Mouse (Mus musculus): ENCODE results near the gene Chsy1. TPM values are rescaled to one million over a fixed set of nuclear protein-coding genes. Genes with fewer than 3 reads are reported as not detected.

Gene Chsy1
- total RNA-seq (2021): 10 to 100 TPM; 17.6 to 18.3 TPM

DNA sequence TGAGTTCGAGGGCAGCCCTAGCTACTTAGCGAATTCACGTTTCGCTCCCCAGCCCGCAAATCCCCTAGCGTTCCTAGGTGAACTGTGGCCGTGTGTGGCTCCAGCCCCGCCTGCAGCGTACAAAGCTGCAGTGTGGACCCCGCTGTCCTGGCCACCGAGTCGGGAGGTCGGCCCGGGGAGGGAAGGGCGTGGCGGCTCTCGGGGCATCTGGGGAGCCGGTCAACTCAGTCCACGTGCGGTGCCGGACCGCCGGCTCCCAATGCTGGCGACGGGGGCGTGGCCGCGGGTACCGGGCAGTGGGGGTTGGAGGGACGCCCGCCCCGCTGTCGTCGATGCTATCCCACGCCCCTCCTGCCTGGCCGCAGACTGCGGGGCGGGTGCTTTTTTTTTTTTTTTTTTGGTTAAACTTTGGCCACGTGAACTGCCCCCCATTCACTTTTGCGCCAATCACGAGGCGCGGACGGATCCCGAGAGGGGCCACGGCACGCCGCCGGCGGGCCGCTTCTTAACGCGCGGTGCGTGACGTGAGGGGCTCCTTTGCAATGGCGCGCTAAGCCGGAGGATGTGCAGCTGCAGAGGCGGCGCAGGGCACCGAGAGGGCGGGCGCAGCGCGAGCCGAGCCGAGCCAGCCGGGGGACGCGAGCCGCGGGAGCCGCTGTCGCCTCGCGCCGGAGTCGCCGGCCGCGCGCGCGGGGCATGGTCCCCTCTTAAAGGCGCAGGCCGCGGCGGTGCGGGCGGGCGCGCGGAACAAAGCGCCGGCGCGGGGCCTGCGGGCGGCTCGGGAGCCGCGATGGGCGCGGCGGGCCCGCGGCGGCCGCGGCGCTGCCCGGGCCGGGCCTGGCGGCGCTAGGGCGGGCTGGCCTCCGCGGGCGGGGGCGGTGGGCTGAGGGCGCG is at the start of gene Chsy1:
Chsy1 (plus strand) TSS at position 555 of the 894 bp plus-strand sequence.
- DNase-seq (ENCODE audit: extremely low spot score in 1 of 2, low spot score in 1 of 2): peak; percentile 84 to 93

DNA sequence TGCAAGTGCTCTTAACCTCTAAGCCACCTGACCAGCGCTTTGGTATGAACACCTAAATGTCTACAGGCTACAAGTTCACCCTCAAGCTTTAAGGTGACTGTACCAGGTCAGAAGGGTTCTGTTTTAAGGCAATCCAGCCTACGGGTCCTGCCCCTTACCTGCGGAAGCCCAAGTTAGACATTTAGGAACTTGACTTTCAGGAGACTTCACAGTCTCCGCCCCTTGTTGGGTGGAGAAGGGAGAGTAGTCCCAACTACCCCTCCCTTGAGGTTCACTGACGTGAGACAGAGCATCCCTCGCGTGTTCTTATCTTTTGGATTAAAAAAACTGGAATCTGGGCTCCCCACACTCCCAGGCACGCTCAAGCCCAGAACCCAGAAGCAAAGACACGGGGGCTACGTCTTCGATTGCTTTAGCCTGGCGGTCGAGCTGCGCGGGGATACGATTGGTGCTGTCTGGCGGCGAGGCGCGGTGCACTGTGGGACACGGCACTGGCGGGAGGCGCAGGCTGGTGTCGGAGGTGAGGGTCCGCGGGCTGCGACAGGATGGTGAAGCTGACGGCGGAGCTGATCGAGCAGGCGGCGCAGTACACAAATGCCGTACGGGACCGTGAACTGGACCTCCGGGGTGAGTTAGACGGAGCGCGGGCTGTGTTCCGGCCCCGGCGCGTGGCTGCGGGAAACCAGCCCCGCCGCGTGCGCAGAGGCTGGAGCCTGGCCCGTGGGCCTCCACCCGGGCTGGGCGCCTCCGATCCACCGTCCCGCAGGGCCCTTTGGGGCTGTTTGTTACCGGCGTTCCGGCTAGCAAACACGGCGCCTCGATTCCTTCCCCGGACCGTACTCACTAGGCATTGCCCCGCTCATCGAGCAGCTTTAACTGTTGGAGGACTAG is 49.0 kb upstream of the Chsy1 start:
- peak; percentile 81 to 87 for DNase-seq (ENCODE audit: extremely low spot score in 1 of 2, low spot score in 1 of 2)

DNA sequence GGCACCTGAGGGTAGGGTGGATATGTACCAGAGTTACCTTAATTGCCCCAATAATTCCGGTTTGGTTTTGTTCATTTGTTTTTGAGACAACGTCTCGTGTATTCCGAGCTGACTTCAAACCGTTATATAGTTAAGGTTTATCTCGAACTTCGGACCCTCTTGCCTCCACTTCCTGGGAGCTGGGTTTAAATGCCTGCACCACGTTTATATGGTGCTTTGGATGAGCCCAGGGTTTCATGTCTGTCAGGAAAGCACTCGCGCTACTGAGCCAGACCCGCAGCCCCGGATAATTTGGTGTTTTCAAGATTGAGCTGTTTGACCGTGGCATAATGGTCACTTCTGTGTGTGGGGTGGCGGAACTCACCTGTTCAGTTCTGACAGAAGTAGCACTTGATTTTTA is 48.3 kb upstream of the Chsy1 start:
- DNase-seq (ENCODE audit: extremely low spot score in 1 of 2, low spot score in 1 of 2): no peak

DNA sequence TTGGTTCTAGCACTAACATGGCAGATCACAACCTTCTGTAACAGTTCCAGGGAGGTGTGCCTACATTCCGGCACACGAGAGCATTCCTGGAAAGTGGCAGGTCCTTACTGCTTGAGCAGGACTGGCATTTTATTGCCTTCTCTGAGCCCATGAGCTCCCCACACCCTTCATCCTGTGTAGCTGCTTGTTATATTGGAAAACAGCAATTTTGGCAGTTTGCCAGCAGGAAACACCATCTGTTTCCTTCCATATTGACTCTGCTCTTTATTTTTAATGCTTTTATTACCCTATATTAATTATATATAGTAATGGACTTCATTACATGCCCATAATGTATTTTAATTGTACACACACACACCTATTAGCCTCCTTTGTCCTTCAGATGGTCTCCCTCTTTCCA is 32.9 kb upstream of the Chsy1 start:
- DNase-seq (ENCODE audit: extremely low spot score in 1 of 2, low spot score in 1 of 2): peak in 1 of 2 experiments; percentile 32

DNA sequence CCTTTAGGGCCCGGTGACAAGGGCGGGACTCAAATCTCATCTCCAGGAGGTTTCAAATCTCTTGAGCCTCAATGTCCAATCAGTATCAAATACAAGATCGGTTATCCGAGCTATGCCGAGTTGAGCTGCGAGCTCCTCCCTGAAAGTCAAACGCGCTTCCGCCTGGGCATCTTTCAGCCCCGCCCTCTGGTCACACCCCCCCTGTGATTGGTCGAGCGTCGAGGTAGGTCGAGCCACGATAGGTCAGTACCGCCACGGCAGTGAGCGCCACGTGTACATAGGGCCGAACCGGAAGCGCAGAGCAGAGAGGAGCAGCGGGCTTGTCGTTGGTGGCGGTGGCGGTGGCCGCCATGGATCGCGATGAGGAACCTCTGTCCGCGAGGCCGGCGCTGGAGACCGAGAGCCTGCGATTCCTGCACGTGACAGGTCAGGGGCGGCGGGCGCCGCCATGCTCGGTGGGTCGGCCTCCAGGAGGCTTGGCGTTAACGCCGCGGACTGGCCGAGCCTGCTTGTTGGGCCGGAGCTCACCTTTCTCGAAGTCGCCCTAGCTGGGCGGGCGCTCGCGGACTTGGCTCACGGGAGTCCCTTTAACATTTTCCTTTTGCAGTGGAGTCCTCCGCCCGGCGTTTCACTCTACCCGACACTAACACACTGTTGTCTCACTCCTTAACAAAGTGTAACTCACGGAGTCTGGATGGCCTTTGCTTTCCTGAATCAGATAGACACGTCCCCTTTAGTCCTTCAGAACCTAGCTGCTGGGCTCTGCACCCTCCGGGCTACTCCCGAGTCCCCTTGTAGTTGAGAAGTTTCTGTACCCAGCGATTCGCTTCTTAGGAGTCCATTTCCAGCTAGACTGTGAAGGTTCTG is 29.7 kb upstream of the Chsy1 start, which contains the start of gene Selenos:
Selenos (plus strand) TSS at position 286 of the 867 bp plus-strand sequence.
- DNase-seq (ENCODE audit: extremely low spot score in 1 of 2, low spot score in 1 of 2): peak; percentile 80 to 86

DNA sequence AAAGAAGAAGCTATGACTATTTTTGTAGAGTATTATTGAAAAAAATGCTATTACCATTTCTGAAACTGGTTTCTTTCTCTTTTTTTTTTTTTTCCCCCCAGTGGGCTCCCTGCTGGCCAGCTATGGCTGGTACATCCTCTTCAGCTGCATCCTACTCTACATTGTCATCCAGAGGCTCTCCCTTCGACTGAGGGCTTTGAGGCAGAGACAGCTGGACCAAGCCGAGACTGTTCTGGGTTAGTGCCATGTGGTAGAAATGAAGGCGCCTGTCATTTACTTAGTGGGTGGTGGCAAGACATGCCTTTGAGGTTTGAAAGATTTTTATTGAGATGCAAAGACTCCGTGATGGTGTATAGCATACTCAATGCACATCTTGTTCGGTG is 29.1 kb upstream of the Chsy1 start:
- DNase-seq (ENCODE audit: extremely low spot score in 1 of 2, low spot score in 1 of 2): no peak

DNA sequence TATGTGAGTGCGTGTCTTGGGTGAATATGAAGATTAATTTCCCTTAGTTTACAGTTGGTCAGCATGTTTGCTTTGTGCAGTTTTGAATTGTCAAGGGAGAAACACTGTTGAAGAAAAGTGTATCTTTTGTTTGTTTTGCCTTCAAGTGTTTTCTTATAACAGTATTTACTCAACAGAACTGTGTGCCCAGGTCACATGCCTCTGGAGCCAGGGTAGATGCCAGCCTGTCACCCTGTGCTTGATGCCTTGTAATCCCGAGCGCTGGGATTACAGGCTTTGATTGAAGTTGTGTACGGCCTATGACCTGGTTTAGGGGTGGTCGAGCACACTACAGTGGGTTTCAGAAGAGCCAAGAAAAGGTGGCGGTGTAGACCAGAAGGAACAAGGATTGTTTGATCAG is 25.6 kb upstream of the Chsy1 start:
- DNase-seq (ENCODE audit: extremely low spot score in 1 of 2, low spot score in 1 of 2): no peak

DNA sequence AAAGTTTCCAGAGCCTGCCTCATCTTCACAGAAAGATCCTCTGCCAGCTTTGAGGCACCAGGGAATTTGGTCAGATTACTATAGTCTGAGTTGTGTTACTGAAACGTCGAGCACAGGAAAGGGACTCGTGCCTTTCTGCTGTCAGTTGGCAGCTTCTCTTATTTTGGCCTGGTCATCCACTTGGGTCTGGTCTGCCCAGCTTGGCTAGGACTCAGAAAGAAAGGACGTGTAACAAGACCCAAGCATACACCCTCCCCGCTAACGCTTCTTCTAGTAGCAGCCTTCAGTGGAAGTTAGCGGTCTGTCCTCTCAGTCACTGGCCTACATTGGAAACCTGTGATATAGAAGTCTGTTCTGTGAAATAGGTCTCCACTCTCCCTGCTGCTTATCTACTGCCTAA is 24.8 kb upstream of the Chsy1 start:
- no peak for DNase-seq (ENCODE audit: extremely low spot score in 1 of 2, low spot score in 1 of 2)

DNA sequence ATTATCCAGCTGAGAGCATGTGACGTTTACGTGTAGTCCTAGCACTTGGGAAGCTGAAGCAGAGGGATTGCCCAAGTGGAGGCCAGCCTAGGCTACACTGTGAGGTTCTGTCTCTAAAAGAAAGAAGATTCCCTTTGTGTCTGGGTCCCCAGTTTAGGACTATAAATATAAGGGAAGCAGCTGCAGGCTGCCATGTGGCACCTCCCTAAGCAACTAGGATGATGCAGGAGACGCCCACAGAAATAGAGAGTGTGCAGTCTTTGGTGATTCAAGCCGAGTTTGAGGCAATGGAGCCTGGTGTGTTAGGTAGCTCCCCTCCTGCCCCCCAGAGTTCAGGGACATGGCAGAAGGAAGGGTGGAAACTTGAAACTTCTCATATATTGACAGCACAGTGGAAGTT is 21.7 kb upstream of the Chsy1 start:
- DNase-seq (ENCODE audit: extremely low spot score in 1 of 2, low spot score in 1 of 2): no peak

DNA sequence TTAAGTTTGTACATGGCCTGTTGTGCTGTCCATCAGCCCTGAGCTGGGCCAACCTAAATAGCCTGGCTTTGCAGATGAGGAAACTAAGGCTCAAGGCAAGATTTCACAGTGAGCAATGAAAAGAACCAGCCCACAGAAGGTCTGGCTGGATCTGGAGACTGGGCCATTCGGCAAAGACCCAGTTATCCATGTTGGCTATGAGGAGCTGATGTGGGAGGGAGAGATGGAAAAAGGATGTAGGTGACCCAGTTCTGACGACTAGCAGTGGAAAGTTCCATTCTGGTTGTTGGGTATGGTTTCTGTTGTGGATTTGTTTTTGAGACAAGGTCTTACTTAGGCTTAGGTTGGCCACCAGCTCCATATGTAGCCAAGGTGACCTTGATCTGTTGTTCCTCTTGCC is 21.2 kb upstream of the Chsy1 start:
- no peak for DNase-seq (ENCODE audit: extremely low spot score in 1 of 2, low spot score in 1 of 2)

DNA sequence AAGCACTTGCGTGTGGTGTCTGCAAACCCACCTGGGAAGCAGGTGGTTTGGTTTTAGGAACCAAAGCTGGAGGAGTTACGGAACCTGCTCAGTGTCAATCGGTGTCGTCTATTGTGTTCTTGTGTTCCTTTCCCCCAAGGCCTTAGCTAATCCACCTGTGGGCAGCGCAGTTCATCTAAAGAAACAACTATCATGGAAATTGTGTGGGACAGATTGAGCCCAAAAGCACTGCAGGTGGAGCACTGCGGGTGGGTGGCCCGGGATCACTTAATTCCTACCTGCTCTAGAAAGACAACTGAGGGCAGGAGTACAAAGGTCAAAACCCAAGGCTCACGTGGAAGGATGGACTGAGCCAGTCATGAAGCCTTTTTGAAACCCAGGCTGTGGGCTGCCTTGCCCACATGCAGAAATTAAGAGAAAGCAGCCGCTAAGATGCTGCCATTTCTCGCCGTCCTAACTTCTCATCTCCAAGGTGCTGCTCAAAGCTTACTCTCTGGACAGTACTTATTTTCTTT is 18.6 kb upstream of the Chsy1 start:
- no peak for DNase-seq (ENCODE audit: extremely low spot score in 1 of 2, low spot score in 1 of 2)

DNA sequence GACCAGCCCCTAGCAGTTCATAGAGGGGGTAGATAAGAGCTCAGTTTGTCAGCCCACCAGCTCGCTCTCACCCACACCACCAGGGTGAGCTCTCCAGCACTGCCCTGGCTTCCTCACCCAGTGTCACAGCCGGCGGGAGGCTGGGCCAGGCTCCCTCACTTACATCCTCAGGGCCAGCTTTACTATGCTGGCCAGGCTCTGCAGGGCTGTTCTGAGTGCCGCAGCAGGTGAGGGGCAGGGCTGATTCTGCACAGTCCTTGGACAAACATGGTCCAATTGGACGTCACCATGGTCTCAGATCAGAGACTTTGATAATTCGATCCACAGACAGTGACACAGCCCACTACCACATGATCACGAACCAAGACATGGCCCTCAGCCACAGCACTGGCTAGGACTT is 17.8 kb upstream of the Chsy1 start:
- DNase-seq (ENCODE audit: extremely low spot score in 1 of 2, low spot score in 1 of 2): no peak

DNA sequence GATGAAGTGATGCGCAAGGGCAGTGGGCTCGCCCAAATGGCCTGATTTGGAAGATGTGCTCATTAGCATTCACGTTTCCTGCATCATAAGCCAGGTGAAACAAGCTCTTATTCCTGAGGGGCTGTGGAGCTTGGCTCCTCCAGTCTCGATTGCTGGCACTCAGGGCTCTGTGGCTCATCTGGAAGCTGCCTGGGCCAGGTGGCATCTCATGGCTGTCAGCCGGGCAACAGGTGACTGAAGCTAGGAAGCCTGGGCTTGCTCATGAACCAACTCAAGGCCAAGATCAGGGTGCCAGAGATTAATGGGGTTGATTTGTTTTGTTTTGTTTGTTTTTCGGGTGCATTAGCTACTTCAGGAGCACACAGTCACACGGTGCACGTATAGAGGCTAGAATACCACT is 16.7 kb upstream of the Chsy1 start:
- no peak for DNase-seq (ENCODE audit: extremely low spot score in 1 of 2, low spot score in 1 of 2)

DNA sequence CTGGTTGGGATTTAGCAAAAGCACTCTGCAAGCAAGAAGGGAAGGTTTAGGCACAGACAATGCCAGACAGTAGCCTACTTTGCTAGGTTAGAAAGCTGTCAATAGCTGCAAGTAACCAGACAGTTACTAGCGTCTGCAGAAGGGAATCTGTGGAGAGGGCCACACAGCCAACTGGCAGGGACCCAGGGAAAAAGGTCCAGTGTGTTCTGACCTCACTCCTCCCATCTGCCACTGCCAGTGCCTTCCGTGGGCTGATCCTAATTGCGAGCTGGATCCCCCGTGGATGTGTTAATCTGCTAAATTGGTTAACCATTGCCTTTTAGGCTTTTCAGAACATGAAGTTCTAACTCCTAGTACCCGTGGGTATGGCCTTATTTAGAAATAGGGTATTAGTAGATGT is 15.2 kb upstream of the Chsy1 start:
- no peak for DNase-seq (ENCODE audit: extremely low spot score in 1 of 2, low spot score in 1 of 2)

DNA sequence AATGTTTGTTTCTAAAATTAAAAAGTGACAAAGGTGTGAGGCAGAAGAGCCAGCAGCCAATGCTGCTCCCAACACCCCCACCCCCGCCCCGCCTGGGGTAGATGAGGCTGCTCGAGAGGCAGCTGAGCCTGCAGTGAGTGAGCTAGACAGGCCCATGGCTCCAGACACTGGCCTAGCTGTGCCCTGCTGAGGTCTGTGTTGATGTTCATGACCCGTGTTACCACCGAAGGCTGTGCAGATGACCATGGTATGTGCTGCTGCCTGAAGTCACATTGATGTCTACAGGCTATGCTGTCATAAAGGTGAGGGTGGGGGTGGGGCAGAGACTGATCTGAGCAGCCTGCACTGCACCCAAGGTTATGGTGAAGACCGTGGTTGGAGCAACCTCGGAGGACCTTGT is 10.5 kb upstream of the Chsy1 start:
- DNase-seq (ENCODE audit: extremely low spot score in 1 of 2, low spot score in 1 of 2): no peak

DNA sequence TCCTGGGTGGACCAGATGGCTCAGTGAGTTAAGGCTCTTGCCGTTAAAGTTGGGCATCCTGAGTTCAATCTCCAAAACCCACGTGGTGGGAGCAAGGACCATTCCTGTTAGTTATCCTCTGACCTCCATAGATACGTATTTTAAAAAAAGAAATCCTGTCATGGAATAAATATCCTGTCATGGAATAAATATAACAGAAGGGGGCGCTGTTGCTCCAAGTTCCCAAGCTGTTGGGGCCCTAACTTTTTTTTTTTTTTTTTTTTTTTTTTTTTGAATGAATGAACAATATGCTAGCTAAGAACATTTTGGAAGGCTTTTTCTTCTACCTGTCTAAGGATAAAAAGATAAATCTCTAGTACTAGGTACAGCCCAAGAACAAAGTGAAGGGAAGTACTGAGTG is 7.4 kb upstream of the Chsy1 start:
- no peak for DNase-seq (ENCODE audit: extremely low spot score in 1 of 2, low spot score in 1 of 2)

DNA sequence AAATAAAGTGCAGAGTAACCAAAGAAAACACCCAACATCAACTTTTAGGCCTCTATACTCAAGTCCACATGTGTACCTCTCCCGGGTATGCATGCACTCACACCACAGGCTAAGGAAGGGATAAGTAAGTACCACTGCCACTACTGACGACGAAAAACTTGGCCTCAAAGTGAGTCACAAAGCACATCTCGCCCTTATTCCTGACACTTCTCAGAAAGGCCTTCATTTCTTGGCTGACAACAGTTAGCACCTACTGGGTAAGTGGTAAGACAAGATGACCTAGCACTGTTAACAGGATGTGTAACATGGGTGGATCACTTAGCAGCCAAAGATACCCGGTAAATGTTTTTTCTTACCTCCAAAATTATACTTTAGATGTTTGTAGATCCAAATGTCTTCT is 4.8 kb upstream of the Chsy1 start:
- DNase-seq (ENCODE audit: extremely low spot score in 1 of 2, low spot score in 1 of 2): no peak

DNA sequence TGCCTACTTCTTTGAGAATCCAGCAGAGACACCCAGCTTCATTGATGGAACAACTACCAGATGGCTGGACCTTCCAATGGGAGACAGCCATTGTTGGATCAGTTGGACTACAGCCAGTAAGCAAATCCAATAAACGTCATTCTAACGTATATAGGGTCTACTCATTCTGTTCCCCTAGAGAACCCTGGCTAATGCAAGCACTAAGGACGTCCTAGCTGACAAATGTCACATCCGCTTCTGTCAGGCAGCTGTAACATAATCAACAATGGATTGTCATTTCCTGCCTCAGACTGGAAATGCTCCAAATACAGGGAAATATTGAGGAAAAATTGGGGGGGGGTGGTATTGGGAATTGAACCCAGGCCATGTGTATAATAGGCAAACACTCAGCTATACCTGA is 3.5 kb upstream of the Chsy1 start:
- no peak for DNase-seq (ENCODE audit: extremely low spot score in 1 of 2, low spot score in 1 of 2)

DNA sequence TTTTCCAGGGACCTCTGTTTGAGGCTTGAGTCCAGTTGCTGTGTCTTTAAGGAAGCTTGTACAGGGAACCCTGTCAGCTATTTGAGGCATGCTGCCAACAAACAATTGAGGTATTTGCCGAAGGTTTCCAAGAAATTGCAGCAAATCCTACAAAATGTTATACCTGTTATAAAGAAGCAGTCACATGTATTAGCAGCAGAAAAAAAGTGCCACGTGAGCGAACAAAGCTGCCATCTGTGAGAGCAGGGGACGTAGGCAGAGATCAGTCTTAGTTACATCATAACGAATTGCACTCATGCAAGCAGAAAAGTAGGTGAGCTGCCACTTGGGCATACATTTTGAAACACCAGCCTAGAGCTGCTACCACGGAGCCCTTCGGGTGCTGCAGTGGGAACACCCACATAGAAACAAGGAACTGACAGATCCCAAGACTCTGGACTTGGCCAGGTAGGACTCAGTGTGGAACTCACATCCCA is 2.7 kb upstream of the Chsy1 start:
- no peak for DNase-seq (ENCODE audit: extremely low spot score in 1 of 2, low spot score in 1 of 2)

DNA sequence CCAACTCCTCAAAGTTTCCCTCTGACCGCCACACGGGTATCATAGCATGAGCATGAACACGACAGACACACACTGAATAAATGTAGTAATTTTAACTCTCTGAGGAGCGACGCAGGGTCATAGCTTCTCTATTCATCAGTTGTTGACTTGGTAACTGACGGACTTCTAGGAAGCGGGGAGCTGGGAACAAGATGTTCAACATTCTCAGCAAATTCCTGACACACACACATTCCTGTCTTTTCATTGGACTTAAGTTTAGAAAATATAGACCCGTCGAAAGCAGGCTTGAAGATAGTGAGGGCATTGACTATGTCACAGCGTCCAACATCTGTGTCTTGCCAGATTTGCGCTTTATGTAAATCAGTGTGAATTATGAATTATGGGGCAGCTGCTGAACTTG is 2.1 kb upstream of the Chsy1 start:
- no peak for DNase-seq (ENCODE audit: extremely low spot score in 1 of 2, low spot score in 1 of 2)
